Mouse (Mus musculus) ES-E14 (cell line): ENCODE results near the gene Pitpnm1.

Experiments used
- CHD2 ChIP-seq: IDR thresholded peaks from 2 replicates; pipeline ENCODE4 v1.6.1; 2014; ENCODE audit warnings: mild to moderate bottlenecking, low read depth, low read length, inconsistent platforms
- HCFC1 ChIP-seq: IDR thresholded peaks from 2 replicates; pipeline ENCODE4 v1.6.1; 2012; ENCODE audit warnings: low read length, inconsistent platforms, borderline replicate concordance; ENCODE audit not compliant: insufficient read depth
- ZNF384 ChIP-seq: IDR thresholded peaks from 2 replicates; pipeline ENCODE4 v1.6.1; 2012; ENCODE audit warnings: low read depth, low read length, inconsistent platforms

DNA sequence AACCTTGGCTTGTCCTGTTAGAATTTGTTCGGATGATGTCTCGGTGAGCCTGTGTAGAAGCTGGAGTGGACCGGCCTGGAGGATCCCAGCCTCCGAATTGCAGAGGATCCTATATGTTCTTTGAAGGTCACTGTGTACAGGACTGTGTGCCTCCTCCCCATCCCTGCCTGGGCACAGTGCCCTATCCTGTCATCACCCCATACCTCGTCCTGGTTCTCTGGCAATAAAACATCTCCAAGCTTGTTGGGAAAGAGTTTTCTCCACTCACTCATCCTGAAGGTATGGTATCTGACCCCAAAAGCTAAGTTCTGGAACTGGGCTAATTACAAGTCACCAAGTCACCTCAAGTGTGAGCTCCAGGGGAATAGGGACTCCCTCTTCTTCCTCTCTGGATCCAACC, 12.7 kb upstream of the Pitpnm1 start:
- TF ChIP-seq CHD2 = no peak
- TF ChIP-seq HCFC1 = no peak
- TF ChIP-seq ZNF384 = no peak
